Mouse (Mus musculus) MEL (cell line): ENCODE measurements at regions not wholly inside any gene's neighbourhood (a gene's known extent, or its start where the extent isn't known, plus 50 kb on each side); places are given as distances from the start of the nearest gene placed in this dataset.

ENCODE experiments used
- DNase-seq: peaks from one replicate; pipeline ENCODE4 v3.0.0; 2011; ENCODE audit warnings: low read depth, low spot score
- H3K27ac ChIP-seq: 2 replicates; pipeline ENCODE4 v1.5.1; 2012; ENCODE audit warnings: low read depth, mild to moderate bottlenecking, control low read depth, low read length, moderate library complexity; ENCODE audit not compliant: control insufficient read depth
- H3K27me3 ChIP-seq, 2 experiments: fragments of 150-350 bp in 1 of 2; sonication (generic) in 1 of 2; 2 replicates each; pipeline ENCODE4 v1.6.1; 2012; ENCODE audit warnings: low read length in 2 of 2, mild to moderate bottlenecking in 2 of 2, improper control_type of control experiment in 1 of 2, moderate library complexity in 1 of 2; ENCODE audit not compliant: insufficient read depth in 2 of 2, control insufficient read depth in 1 of 2
- H3K36me3 ChIP-seq, 2 experiments: 2 replicates each; pipeline ENCODE4 v1.6.1; 2012 to 2014; ENCODE audit warnings: low read length in 2 of 2, improper control_type of control experiment in 1 of 2, inconsistent platforms in 1 of 2, mild to moderate bottlenecking in 1 of 2; ENCODE audit not compliant: insufficient read depth in 2 of 2, control insufficient read depth in 1 of 2
- H3K4me1 ChIP-seq, 2 experiments: fragments of 150-350 bp in 1 of 2; sonication (generic) in 1 of 2; 2 replicates each; pipeline ENCODE4 v1.6.1; 2012; ENCODE audit warnings: low read length in 2 of 2, improper control_type of control experiment in 1 of 2, mild to moderate bottlenecking in 1 of 2; ENCODE audit not compliant: insufficient read depth in 2 of 2, control insufficient read depth in 1 of 2
- H3K4me3 ChIP-seq, 2 experiments: fragments of 150-350 bp in 1 of 2; sonication (generic) in 1 of 2; 2 replicates each; pipeline ENCODE4 v1.5.1; 2012; ENCODE audit warnings: low read depth in 2 of 2, low read length in 2 of 2, mild to moderate bottlenecking in 2 of 2, moderate library complexity in 2 of 2, control low read depth in 1 of 2, improper control_type of control experiment in 1 of 2; ENCODE audit not compliant: control insufficient read depth in 1 of 2, insufficient read depth in 1 of 2
- H3K79me2 ChIP-seq: 2 replicates; pipeline ENCODE4 v1.6.1; 2012; ENCODE audit warnings: mild to moderate bottlenecking, low read length, moderate library complexity; ENCODE audit not compliant: control insufficient read depth, poor library complexity, insufficient read depth
- H3K9ac ChIP-seq: 2 replicates; pipeline ENCODE4 v1.6.1; 2012; ENCODE audit warnings: low read depth, mild to moderate bottlenecking, control low read depth, low read length, moderate library complexity; ENCODE audit not compliant: control insufficient read depth, poor library complexity, severe bottlenecking
- H3K9me3 ChIP-seq: fragments of 150-350 bp; sonication (generic); replicated peaks from 2 replicates; pipeline ENCODE4 v1.6.1; 2012; ENCODE audit warnings: mild to moderate bottlenecking, low read length, improper control_type of control experiment, moderate library complexity; ENCODE audit not compliant: insufficient read depth
- CHD1 ChIP-seq: IDR thresholded peaks from 2 replicates; pipeline ENCODE4 v1.6.1; 2012; ENCODE audit warnings: low read depth, mild to moderate bottlenecking, inconsistent platforms, low read length, improper control_type of control experiment
- HCFC1 ChIP-seq: IDR thresholded peaks from 2 replicates; pipeline ENCODE4 v1.6.1; 2012; ENCODE audit warnings: low read depth, mild to moderate bottlenecking, inconsistent platforms, low read length, improper control_type of control experiment, moderate library complexity
- KAT2A ChIP-seq: conservative IDR thresholded peaks from 2 replicates; pipeline ENCODE4 v1.6.1; 2012; ENCODE audit warnings: low read depth, low read length, improper control_type of control experiment, inconsistent platforms
- MAX ChIP-seq: IDR thresholded peaks from 2 replicates; pipeline ENCODE4 v1.6.1; 2011; ENCODE audit warnings: low read length, improper control_type of control experiment
- POLR2AphosphoS2 ChIP-seq: IDR thresholded peaks from 2 replicates; pipeline ENCODE4 v1.6.1; 2011; ENCODE audit warnings: low read length, improper control_type of control experiment
- POLR2AphosphoS5 ChIP-seq: IDR thresholded peaks from 2 replicates; pipeline ENCODE4 v1.6.1; 2012; ENCODE audit warnings: low read depth, borderline replicate concordance, mild to moderate bottlenecking, inconsistent platforms, low read length, moderate library complexity, mixed read lengths
- RAD21 ChIP-seq: IDR thresholded peaks from 2 replicates; pipeline ENCODE4 v1.6.1; 2011; ENCODE audit warnings: mild to moderate bottlenecking, low read depth, low read length, improper control_type of control experiment
- USF1 ChIP-seq: IDR thresholded peaks from 2 replicates; pipeline ENCODE4 v1.6.1; 2014; ENCODE audit warnings: low read depth, mild to moderate bottlenecking, inconsistent platforms, low read length, improper control_type of control experiment, moderate library complexity
- ZC3H11A ChIP-seq: IDR thresholded peaks from 2 replicates; pipeline ENCODE4 v1.6.1; 2012; ENCODE audit warnings: low read depth, mild to moderate bottlenecking, inconsistent platforms, low read length, improper control_type of control experiment
- ZNF384 ChIP-seq: IDR thresholded peaks from 2 replicates; pipeline ENCODE4 v1.6.1; 2012; ENCODE audit warnings: low read depth, mild to moderate bottlenecking, inconsistent platforms, low read length, improper control_type of control experiment

GRCm38 (mm10) chr10:118044840-118045239 is 96.8 kb upstream of the Mdm1 start:
- Histone ChIP-seq H3K36me3 (peaks cover 0 to 7% of the 10 kb centered on the region in 2 experiments; a peak in 2 of 4 replicates), H3K4me1 (peaks cover 0 to 15% of the 10 kb centered on the region in 2 experiments; a peak in 2 of 4 replicates), H3K27ac (no peak overlapping the region), H3K79me2 (no peaks in the 10 kb centered on the region), H3K9me3 (no peaks in the 10 kb centered on the region), H3K4me3 (no peak overlapping the region), H3K9ac (no peak overlapping the region), H3K27me3 (no peaks in the 10 kb centered on the region)
- no peak for DNase-seq
- TF ChIP-seq ZC3H11A (no peak), RAD21 (no peak), USF1 (no peak)

GRCm38 (mm10) chr10:118045427-118045826 is 96.2 kb upstream of the Mdm1 start:
- Histone ChIP-seq H3K9ac (no peak overlapping the region), H3K9me3 (no peaks in the 10 kb centered on the region), H3K27ac (no peak overlapping the region), H3K27me3 (no peaks in the 10 kb centered on the region), H3K4me1 (peaks cover 3 to 21% of the 10 kb centered on the region in 2 experiments; a peak in 2 of 4 replicates), H3K79me2 (no peaks in the 10 kb centered on the region), H3K36me3 (peaks cover 0 to 10% of the 10 kb centered on the region in 2 experiments; a peak in 2 of 4 replicates), H3K4me3 (no peak overlapping the region)
- DNase-seq: no peak
- TF ChIP-seq MAX (no peak), POLR2AphosphoS5 (no peak), CHD1 (no peak)

GRCm38 (mm10) chr10:118046328-118046727 is 95.3 kb upstream of the Mdm1 start:
- DNase-seq: peak; percentile 75
- H3K27ac ChIP-seq: no peak overlapping the region
- no peaks in the 10 kb centered on the region for H3K9me3 ChIP-seq
- H3K9ac ChIP-seq: no peak overlapping the region
- TF ChIP-seq KAT2A (no peak), ZNF384 (no peak), POLR2AphosphoS2 (no peak), HCFC1 (peak; percentile 76)
- no peaks in the 10 kb centered on the region for H3K79me2 ChIP-seq
- peaks cover 3 to 24% of the 10 kb centered on the region in 2 experiments; a peak in 2 of 4 replicates for H3K4me1 ChIP-seq
- peaks cover 0 to 14% of the 10 kb centered on the region in 2 experiments; a peak in 2 of 4 replicates for H3K36me3 ChIP-seq
- no peaks in the 10 kb centered on the region for H3K27me3 ChIP-seq
- H3K4me3 ChIP-seq: no peak overlapping the region
